Mouse (Mus musculus) MEL (cell line): Measurements from ENCODE around the gene Ttyh2.

Source experiments
- CTCF ChIP-seq, 3 experiments: IDR thresholded peaks in 2 of 3; conservative IDR thresholded peaks in 1 of 3; 2 replicates each; pipeline ENCODE4 v1.5.1; 2011 to 2012; ENCODE audit warnings: low read length in 3 of 3, low read depth in 2 of 3, mild to moderate bottlenecking in 2 of 3, improper control_type of control experiment in 1 of 3, inconsistent platforms in 1 of 3, mixed read lengths in 1 of 3, moderate library complexity in 1 of 3; ENCODE audit not compliant: control insufficient read depth in 1 of 3, insufficient read depth in 1 of 3, poor library complexity in 1 of 3, severe bottlenecking in 1 of 3
- GATA1 ChIP-seq: IDR thresholded peaks from 2 replicates; pipeline ENCODE4 v1.6.1; 2011; ENCODE audit warnings: low read depth, low read length, improper control_type of control experiment
- NRF1 ChIP-seq: IDR thresholded peaks from 2 replicates; pipeline ENCODE4 v1.6.1; 2014; ENCODE audit warnings: low read depth, mild to moderate bottlenecking, inconsistent platforms, low read length, improper control_type of control experiment, moderate library complexity; ENCODE audit not compliant: poor library complexity, insufficient read depth, severe bottlenecking
- POLR2A ChIP-seq, 2 experiments: IDR thresholded peaks; 2 replicates each; pipeline ENCODE4 v1.6.1; 2011 to 2012; ENCODE audit warnings: low read length in 2 of 2, mild to moderate bottlenecking in 2 of 2, control low read depth in 1 of 2, improper control_type of control experiment in 1 of 2, low read depth in 1 of 2, moderate library complexity in 1 of 2; ENCODE audit not compliant: control insufficient read depth in 1 of 2, insufficient read depth in 1 of 2, poor library complexity in 1 of 2

DNA sequence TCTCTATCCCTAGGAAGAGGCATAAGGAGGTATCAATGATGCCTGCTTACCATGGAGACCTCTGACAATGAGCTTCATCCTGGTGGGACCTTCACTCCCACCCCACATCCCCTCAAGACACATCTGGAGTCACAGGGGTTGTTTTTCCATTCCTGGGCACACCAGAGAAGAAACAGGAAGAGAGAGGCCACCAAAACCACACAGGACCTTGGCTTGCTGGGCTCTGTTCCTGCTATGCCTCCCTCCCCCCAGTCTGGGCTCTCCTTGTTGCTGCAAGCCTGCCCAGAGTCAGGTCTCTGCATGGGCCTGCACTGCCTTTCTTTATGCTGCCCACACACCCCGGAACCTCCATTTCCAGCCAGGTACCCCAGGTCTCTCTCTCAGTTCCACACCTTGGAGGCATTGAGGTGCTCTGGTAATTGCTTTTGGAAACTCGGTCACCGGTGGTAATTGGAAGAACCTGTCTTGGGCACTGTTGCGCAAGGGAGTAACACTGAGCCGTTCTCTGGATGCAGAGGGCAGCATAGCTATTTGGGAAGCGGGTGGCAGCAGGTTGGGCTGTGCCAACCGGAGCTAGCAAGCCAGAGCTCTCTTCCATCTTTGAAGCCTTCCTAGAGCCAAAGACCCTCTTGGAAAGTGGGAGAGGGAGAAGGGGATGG lies 19.8 kb upstream of the Ttyh2 start:
- TF ChIP-seq GATA1: no peak
- TF ChIP-seq CTCF (IDR thresholded peaks at IDR 0.05 in 2 of 3, conservative IDR thresholded peaks at IDR 0.05 in 1 of 3; ENCODE audit: control insufficient read depth in 1 of 3, insufficient read depth in 1 of 3, low read depth in 2 of 3, low read length in 3 of 3, poor library complexity in 1 of 3, severe bottlenecking in 1 of 3): no peak
- TF ChIP-seq POLR2A (IDR thresholded peaks at IDR 0.05; ENCODE audit: control insufficient read depth in 1 of 2, insufficient read depth in 1 of 2, low read depth in 1 of 2, low read length in 2 of 2, poor library complexity in 1 of 2): no peak
- no peak for TF ChIP-seq NRF1
